Mouse (Mus musculus) brain, embryonic 14.5 days (tissue): ENCODE results near the gene Upf2.

Source experiments
- CTCF ChIP-seq: fragments of 200-500 bp; IDR thresholded peaks from 2 replicates; pipeline ENCODE4 v1.5.1; 2012; ENCODE audit warnings: inconsistent platforms, mild to moderate bottlenecking, moderate library complexity, borderline replicate concordance; ENCODE audit not compliant: insufficient read depth, insufficient read length; ENCODE audit errors: extremely low read depth
- POLR2A ChIP-seq: fragments of 200-500 bp; IDR thresholded peaks from 2 replicates; pipeline ENCODE4 v1.6.1; 2012; ENCODE audit warnings: mild to moderate bottlenecking, inconsistent platforms, borderline replicate concordance; ENCODE audit not compliant: poor library complexity, insufficient read depth, insufficient read length, severe bottlenecking; ENCODE audit errors: extremely low read depth

DNA sequence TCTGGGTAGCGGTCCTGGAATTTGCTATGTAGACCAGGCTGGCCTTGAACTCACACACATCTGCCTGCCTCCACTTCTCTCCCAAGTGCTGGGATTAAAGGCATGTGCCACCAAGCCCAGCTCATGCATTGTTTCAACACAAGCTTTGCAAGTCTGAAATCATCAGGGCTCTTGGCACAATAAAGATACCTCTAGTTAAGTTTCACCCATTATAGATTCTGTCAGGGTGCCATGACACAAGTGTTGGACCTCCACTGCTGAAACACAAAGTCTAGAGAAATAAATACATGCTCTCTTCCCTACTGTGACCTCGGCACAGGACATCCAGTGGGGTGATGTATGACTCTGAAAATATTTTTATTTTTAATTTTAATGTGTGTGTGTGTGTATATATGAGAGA is 154.2 kb downstream of the Upf2 start:
- TF ChIP-seq POLR2A (no peak), CTCF (no peak)
